Mouse (Mus musculus) B cell, adult 2 months (primary cell): Measurements from ENCODE around the gene Fam161b.

Experiments used
- DNase-seq, 2 experiments: peaks; one replicate each; pipeline ENCODE4 v3.0.0; 2022

Gene Fam161b

GRCm38 (mm10) chr12:84361555-84362489 lies at the start of gene Fam161b, which contains the start of gene Coq6:
Gene Fam161b, minus strand, starts transcription at chr12:84361833.
Gene Coq6, plus strand, starts transcription at chr12:84361657.
- peak; percentile 91 to 93 for DNase-seq

- DNase-seq, result peak; percentile 93
Observed at GRCm38 (mm10) chr12:84408819-84409507, 47.3 kb upstream of the Fam161b start, which contains the start of the genes Entpd5 and Bbof1. Gene Entpd5, minus strand, starts transcription at chr12:84409029. Gene Bbof1, plus strand, starts transcription at chr12:84409071.

GRCm38 (mm10) chr12:84407874-84408818 lies 46.5 kb upstream of the Fam161b start:
- DNase-seq, result peak; percentile 89 to 92

- no peak for DNase-seq
Observed at GRCm38 (mm10) chr12:84407259-84407658, 45.6 kb upstream of the Fam161b start.

- no peak for DNase-seq
Observed at GRCm38 (mm10) chr12:84404541-84404940, 42.9 kb upstream of the Fam161b start.

- DNase-seq, result no peak
Observed at GRCm38 (mm10) chr12:84402923-84403322, 41.3 kb upstream of the Fam161b start.

GRCm38 (mm10) chr12:84400653-84401052 lies 39.0 kb upstream of the Fam161b start:
- no peak for DNase-seq

GRCm38 (mm10) chr12:84400068-84400467 lies 38.4 kb upstream of the Fam161b start:
- DNase-seq, result no peak

- no peak for DNase-seq
Observed at GRCm38 (mm10) chr12:84399663-84400062, 38.0 kb upstream of the Fam161b start.

GRCm38 (mm10) chr12:84399135-84399534 lies 37.5 kb upstream of the Fam161b start:
- no peak for DNase-seq

- DNase-seq, result no peak
Observed at GRCm38 (mm10) chr12:84398629-84399028, 37.0 kb upstream of the Fam161b start.

- no peak for DNase-seq
Observed at GRCm38 (mm10) chr12:84397685-84398084, 36.1 kb upstream of the Fam161b start.

- DNase-seq, result no peak
Observed at GRCm38 (mm10) chr12:84396947-84397679, 35.5 kb upstream of the Fam161b start.

GRCm38 (mm10) chr12:84393847-84394246 lies 32.2 kb upstream of the Fam161b start:
- DNase-seq, result no peak

GRCm38 (mm10) chr12:84392681-84393080 lies 31.0 kb upstream of the Fam161b start:
- DNase-seq, result no peak

- no peak for DNase-seq
Observed at GRCm38 (mm10) chr12:84390336-84390735, 28.7 kb upstream of the Fam161b start.

GRCm38 (mm10) chr12:84388774-84389400 lies 27.3 kb upstream of the Fam161b start:
- DNase-seq, result peak; percentile 46 to 53

GRCm38 (mm10) chr12:84388097-84388496 lies 26.5 kb upstream of the Fam161b start:
- peak; percentile 25 to 30 for DNase-seq

- no peak for DNase-seq
Observed at GRCm38 (mm10) chr12:84385408-84385807, 23.8 kb upstream of the Fam161b start.

- DNase-seq, result no peak
Observed at GRCm38 (mm10) chr12:84384644-84385081, 23.0 kb upstream of the Fam161b start.

- DNase-seq, result no peak
Observed at GRCm38 (mm10) chr12:84382369-84382768, 20.7 kb upstream of the Fam161b start.
